Mouse (Mus musculus) left cerebral cortex, postnatal 4 days (tissue): ENCODE measurements around the gene Tmprss11a. TPM values are rescaled to one million over a fixed set of nuclear protein-coding genes. Genes with fewer than 3 reads are reported as not detected.

ENCODE experiments used
- total RNA-seq, 2 experiments: library from RNA; stranded (reverse); gene quantifications; 2 replicates each; pipeline ENCODE4 v1.2.3; 2021

Tmprss11a gene
- total RNA-seq, 2 experiments from 2014 or later: not detected

Other genes with a start within 250 kb of the Tmprss11a start
- not detected for gene Tmprss11c, start 179.7 kb downstream of the Tmprss11a start, total RNA-seq
- gene Tmprss11d, start 95.6 kb downstream of the Tmprss11a start, total RNA-seq: not detected
- not detected for gene Tmprss11g, start 49.6 kb upstream of the Tmprss11a start, total RNA-seq
- gene Tmprss11f, start 163.4 kb upstream of the Tmprss11a start, total RNA-seq: not detected
- gene Tmprss11b, start 207.4 kb upstream of the Tmprss11a start, total RNA-seq: not detected